Mouse (Mus musculus): ENCODE data around the gene E030030I06Rik.
"Not testable (repeated sequence)": the region's sequence is repeated elsewhere in the genome, so short reads cannot be mapped to it uniquely, and the experiment has no call there.

Gene E030030I06Rik

GRCm38 (mm10) chr10:22151863-22152640, 3.0 kb upstream of the E030030I06Rik start:
- DNase-seq (ENCODE audit: low spot score) = not testable (repeated sequence)

GRCm38 (mm10) chr10:22151056-22151862, 2.2 kb upstream of the E030030I06Rik start:
- not testable (repeated sequence) for DNase-seq (ENCODE audit: low spot score)

- no peak for DNase-seq (ENCODE audit: low spot score)
Observed at GRCm38 (mm10) chr10:22150593-22150992, 1.5 kb upstream of the E030030I06Rik start.

GRCm38 (mm10) chr10:22149691-22150465, 808 bp upstream of the E030030I06Rik start:
- no peak for DNase-seq (ENCODE audit: low spot score)

GRCm38 (mm10) chr10:22148441-22149072, 513 bp downstream of the E030030I06Rik start:
- peak; percentile 84 for DNase-seq (ENCODE audit: low spot score)

GRCm38 (mm10) chr10:22142926-22143325, 6.1 kb downstream of the E030030I06Rik start:
- no peak for DNase-seq (ENCODE audit: low spot score)

- not testable (repeated sequence) for DNase-seq (ENCODE audit: low spot score)
Observed at GRCm38 (mm10) chr10:22142194-22142593, 6.9 kb downstream of the E030030I06Rik start.

GRCm38 (mm10) chr10:22140665-22141280, 8.3 kb downstream of the E030030I06Rik start:
- DNase-seq (ENCODE audit: low spot score) = peak; percentile 79

GRCm38 (mm10) chr10:22074531-22074930, 74.5 kb downstream of the E030030I06Rik start:
- no peak for DNase-seq (ENCODE audit: low spot score)

- no peak for DNase-seq (ENCODE audit: low spot score)
Observed at GRCm38 (mm10) chr10:22072739-22073138, 76.3 kb downstream of the E030030I06Rik start.

GRCm38 (mm10) chr10:22070576-22070975, 78.5 kb downstream of the E030030I06Rik start:
- no peak for DNase-seq (ENCODE audit: low spot score)

GRCm38 (mm10) chr10:22070168-22070567, 78.9 kb downstream of the E030030I06Rik start:
- no peak for DNase-seq (ENCODE audit: low spot score)

- DNase-seq (ENCODE audit: low spot score) = not testable (repeated sequence)
Observed at GRCm38 (mm10) chr10:22067979-22068378, 81.1 kb downstream of the E030030I06Rik start, which contains the start of gene 4930444G20Rik. 4930444G20Rik (minus strand) TSS chr10:22068079.
